ENCODE assay signal across 8 mouse cellular contexts in the genomic region with DNA sequence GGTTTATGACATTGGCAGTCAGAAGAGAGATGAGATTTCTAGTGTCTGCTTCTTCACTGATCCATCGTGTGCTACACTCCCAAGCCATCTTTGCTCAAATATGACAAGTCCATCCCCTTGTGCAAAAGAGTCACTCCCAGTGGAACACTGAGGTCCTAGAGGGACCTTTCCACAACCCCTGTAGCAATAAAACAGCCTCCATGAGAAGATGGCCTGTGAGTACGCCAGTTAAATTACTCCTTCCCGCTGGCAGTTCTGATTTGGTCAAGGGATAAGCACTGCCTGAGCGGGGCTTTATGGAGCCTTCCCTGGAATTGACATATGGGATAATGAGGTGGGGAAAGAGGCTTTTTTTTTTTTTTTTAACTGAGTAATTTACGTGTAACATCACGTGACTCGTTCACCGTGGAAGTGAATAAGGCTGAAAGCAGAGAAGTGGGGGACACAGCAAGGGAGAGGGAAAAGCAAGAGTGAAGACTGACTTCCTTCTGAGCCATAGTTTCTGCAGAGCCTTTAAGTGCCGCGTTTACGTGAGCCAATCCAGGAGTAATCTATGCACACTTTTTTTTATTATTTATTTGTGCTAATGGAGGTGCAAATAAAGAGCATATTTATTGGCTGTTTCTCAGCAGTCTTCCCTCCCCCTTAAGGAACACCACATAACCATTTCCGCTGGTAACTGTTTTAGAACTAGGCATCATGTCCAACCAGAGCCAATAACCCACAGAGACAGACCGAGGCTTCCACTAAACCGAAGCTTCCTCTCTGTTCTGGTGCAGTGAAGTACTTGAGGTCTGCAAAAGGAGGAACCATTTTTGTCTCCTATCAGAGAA. TPM values are rescaled to one million over a fixed set of nuclear protein-coding genes. Genes with fewer than 3 reads are reported as not detected.
DNase-seq lines count a peak whose midpoint lies in the region; ATAC-seq and TF ChIP-seq lines count a peak whose summit lies in the region.

Gene Ralbp1, minus strand, starts transcription at position 102 of the 833 bp plus-strand sequence.

- H3K4me2 ChIP-seq in hindbrain, embryonic 14.5 days (replicated peaks) = peak within 1 kb of the TSS; percentile 84

- peak within 1 kb of the TSS; percentile 91 for H3K9ac ChIP-seq in hindbrain, embryonic 14.5 days

- H3K4me1 ChIP-seq in hindbrain, embryonic 14.5 days (replicated peaks; ENCODE audit: control insufficient read depth, insufficient read depth, low read length) = peaks cover 30% of the 10 kb centered on the region

- H3K27me3 ChIP-seq in hindbrain, embryonic 14.5 days (ENCODE audit: control insufficient read depth, insufficient read depth, low read length) = no peaks in the 10 kb centered on the region

- TF ChIP-seq CTCF in gastrocnemius, adult 2 months (IDR thresholded peaks at IDR 0.05) = no peak

- peak; percentile 46 for DNase-seq in 3134 (ENCODE audit: extremely low read depth, insufficient read length, low spot score)
- DNase-seq in MEL-GATA-1-ER (ENCODE audit: extremely low read depth, low read depth) = peak; percentile 88
- peak; percentile 55 to 62 for DNase-seq in cerebellum, postnatal 14 days
- no peak for DNase-seq in gastrocnemius, adult 2 months
- DNase-seq in hindbrain, embryonic 14.5 days (ENCODE audit: low spot score) = peak; percentile 44
- peak; percentile 49 to 55 for DNase-seq in left cerebral cortex, postnatal 25 days (ENCODE audit: low spot score in 2 of 2)
- peak; percentile 41 for DNase-seq in mesoderm, embryonic 11.5 days (ENCODE audit: low read depth, low spot score)
- DNase-seq in testis, postnatal 10 days (ENCODE audit: low spot score) = peak; percentile 53

- peak within 1 kb of the TSS; percentile 99 for H3K27ac ChIP-seq in gastrocnemius, adult 2 months
- H3K27ac ChIP-seq in hindbrain, embryonic 14.5 days = peak within 1 kb of the TSS; percentile 93

- no peaks in the 10 kb centered on the region for H3K36me3 ChIP-seq in hindbrain, embryonic 14.5 days (replicated peaks; ENCODE audit: control insufficient read depth, insufficient read depth)

- intact Hi-C loops in gastrocnemius, adult 2 months (cut with DNase I) = loop anchor here (1.0 kb wide), 1 partner anchor 65 kb away; the partner anchor contains the start of gene Twsg1
- intact Hi-C loops in left cerebral cortex, postnatal 25 days (cut with DNase I) = loop anchor here (1.0 kb wide), 1 partner anchor 64 kb away; no protein-coding TSS in a partner anchor

- no peaks in the 10 kb centered on the region for H3K9me3 ChIP-seq in hindbrain, embryonic 14.5 days (ENCODE audit: control insufficient read depth, low read length)

- WGBS in hindbrain, embryonic 14.5 days = 12% methylated on average over 14 of the region's 14 CpGs

- H3K4me3 ChIP-seq in gastrocnemius, adult 2 months = peak within 1 kb of the TSS; percentile 76
- H3K4me3 ChIP-seq in hindbrain, embryonic 14.5 days (replicated peaks; ENCODE audit: low read length) = peak within 1 kb of the TSS; percentile 95

- no peak for ATAC-seq in hindbrain, embryonic 14.5 days (ENCODE audit: low FRiP score)

RNA-seq across cellular contexts. Expression of gene Ralbp1, which starts in this region (rescaled TPM):
- total RNA-seq in gastrocnemius, adult 2 months (2021) = 10 to 100 TPM; 21.6 to 23.8 TPM
- 40.5 and 44.2 TPM in 2 replicates for polyA plus RNA-seq in hindbrain, embryonic 14.5 days (2014; fragmentation: Nextera tagmentation; extraction: Ambion mirVana)
- 10 to 100 TPM; 53.1 to 57.8 TPM for total RNA-seq in left cerebral cortex, postnatal 25 days (2021)
